Comparison of ENCODE assay signal across 10 mouse cellular contexts in the genomic region with DNA sequence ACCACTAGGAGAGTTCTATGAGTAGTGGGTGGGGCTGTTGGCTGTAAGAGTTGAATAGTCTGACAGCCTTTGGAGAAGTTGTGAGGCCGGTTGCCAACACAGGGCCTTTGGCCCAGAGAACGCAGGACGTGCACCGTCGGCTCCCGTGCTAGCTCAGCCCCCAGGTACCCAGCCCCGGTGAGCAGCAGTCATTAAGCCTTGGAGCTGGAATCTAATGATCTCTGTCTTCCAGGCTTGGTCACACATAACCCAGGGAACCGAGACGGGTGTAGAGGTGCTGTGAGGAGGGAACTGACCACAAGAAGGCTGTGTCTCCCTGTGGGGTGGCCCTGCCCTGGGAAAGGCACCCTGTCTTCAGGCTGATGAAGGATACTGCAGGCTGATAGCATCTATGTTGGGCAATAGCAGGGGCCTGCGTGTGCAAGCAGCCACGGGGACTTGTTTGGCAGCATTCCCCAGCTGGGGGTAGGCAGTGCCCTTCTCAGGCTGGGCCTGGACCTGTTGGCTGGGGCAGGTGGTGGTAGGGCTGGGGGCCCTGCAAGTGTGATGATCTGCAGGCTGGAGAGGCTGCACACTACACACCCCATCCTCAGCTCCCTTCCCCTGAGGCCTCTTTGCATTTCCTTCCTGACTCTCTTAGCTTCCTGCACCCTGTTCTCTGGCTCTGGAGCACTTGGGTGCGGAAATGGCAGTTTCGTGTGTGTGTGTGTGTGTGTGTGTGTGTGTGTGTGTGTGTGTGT.
DNase-seq lines count a peak whose midpoint lies in the region; ATAC-seq and TF ChIP-seq lines count a peak whose summit lies in the region.
"Had no signal": no experiment of that assay in that cellular context is flagged by ENCODE, and none has a peak within 500 bp of the region (broad histone marks: within the 10 kb centered on the region; RNA-seq: fewer than 3 reads in every experiment).

No protein-coding gene starts in this region.

- H3K27me3 ChIP-seq in hindbrain, embryonic 10.5 days (ENCODE audit: insufficient read depth, poor library complexity, severe bottlenecking) = no peaks in the 10 kb centered on the region
- H3K27me3 ChIP-seq in hindbrain, postnatal 0 days (ENCODE audit: insufficient read depth, low read length) = no peaks in the 10 kb centered on the region
- H3K27me3 ChIP-seq in splenic B cell, adult 2 months (ENCODE audit: control insufficient read depth, insufficient read depth, low read length, poor library complexity, severe bottlenecking) = no peaks in the 10 kb centered on the region
- H3K27me3 ChIP-seq in forebrain, embryonic 13.5 days = no peaks in the 10 kb centered on the region
- no peaks in the 10 kb centered on the region; the same call in 1 of the 2 replicates for H3K27me3 ChIP-seq in forebrain, embryonic 12.5 days

- H3K27ac ChIP-seq in hindbrain, embryonic 10.5 days = peak overlapping the region; percentile 45
- H3K27ac ChIP-seq in hindbrain, postnatal 0 days = no peak overlapping the region
- H3K27ac ChIP-seq in forebrain, embryonic 13.5 days = no peak overlapping the region
- no peak overlapping the region for H3K27ac ChIP-seq in forebrain, embryonic 12.5 days
- H3K27ac ChIP-seq: liver, embryonic 14.5 days had no signal

- WGBS in hindbrain, embryonic 10.5 days = 78% methylated on average over 13 of the region's 13 CpGs
- 52% methylated on average over 13 of the region's 13 CpGs for WGBS in hindbrain, postnatal 0 days
- WGBS in forebrain, embryonic 13.5 days = 61% methylated on average over 13 of the region's 13 CpGs
- WGBS in forebrain, embryonic 12.5 days = 78% methylated on average over 13 of the region's 13 CpGs

- peaks cover 84% of the 10 kb centered on the region for H3K36me3 ChIP-seq in hindbrain, embryonic 10.5 days
- no peaks in the 10 kb centered on the region for H3K36me3 ChIP-seq in hindbrain, postnatal 0 days (ENCODE audit: insufficient read depth, low read length)
- no peaks in the 10 kb centered on the region for H3K36me3 ChIP-seq in splenic B cell, adult 2 months (ENCODE audit: control insufficient read depth, insufficient read depth, low read length, poor library complexity, severe bottlenecking)
- H3K36me3 ChIP-seq in forebrain, embryonic 13.5 days (ENCODE audit: poor library complexity, severe bottlenecking) = peaks cover 6% of the 10 kb centered on the region
- H3K36me3 ChIP-seq in forebrain, embryonic 12.5 days (replicated peaks) = peaks cover 21% of the 10 kb centered on the region
- H3K36me3 ChIP-seq: G1E had no signal

- H3K4me3 ChIP-seq in hindbrain, embryonic 10.5 days = no peak overlapping the region
- no peak overlapping the region for H3K4me3 ChIP-seq in hindbrain, postnatal 0 days (ENCODE audit: low read length)
- H3K4me3 ChIP-seq in forebrain, embryonic 13.5 days = no peak overlapping the region
- no peak overlapping the region for H3K4me3 ChIP-seq in forebrain, embryonic 12.5 days (replicated peaks)

- no peaks in the 10 kb centered on the region for H3K9me3 ChIP-seq in hindbrain, embryonic 10.5 days
- no peaks in the 10 kb centered on the region for H3K9me3 ChIP-seq in hindbrain, postnatal 0 days (ENCODE audit: low read length)
- H3K9me3 ChIP-seq in forebrain, embryonic 13.5 days (replicated peaks) = no peaks in the 10 kb centered on the region
- no peaks in the 10 kb centered on the region for H3K9me3 ChIP-seq in forebrain, embryonic 12.5 days
- H3K9me3 ChIP-seq: G1E had no signal

- H3K4me2 ChIP-seq in hindbrain, postnatal 0 days (ENCODE audit: low read depth, low read length) = no peak overlapping the region
- no peak overlapping the region for H3K4me2 ChIP-seq in forebrain, embryonic 13.5 days
- H3K4me2 ChIP-seq in forebrain, embryonic 12.5 days = no peak overlapping the region

- DNase-seq in hindbrain, embryonic 10.5 days (ENCODE audit: low spot score) = no peak
- no peak for DNase-seq in hindbrain, postnatal 0 days (ENCODE audit: low spot score)
- peak; percentile 59 to 73 for DNase-seq in heart, adult 9 months (ENCODE audit: low spot score in 2 of 2)
- DNase-seq in kidney, postnatal 4 days = peak; percentile 58 to 66
- peak; percentile 13 for DNase-seq in splenic B cell, adult 2 months (ENCODE audit: low read depth, low spot score)
- no peak for DNase-seq in layer of hippocampus, postnatal 36 days

- no peak for ATAC-seq in hindbrain, postnatal 0 days
- ATAC-seq in forebrain, embryonic 13.5 days = no peak
- no peak for ATAC-seq in forebrain, embryonic 12.5 days (ENCODE audit: low FRiP score)

- no peak for TF ChIP-seq CTCF in hindbrain, postnatal 0 days (IDR thresholded peaks at IDR 0.05; ENCODE audit: low read depth)

- H3K9ac ChIP-seq in hindbrain, postnatal 0 days (replicated peaks; ENCODE audit: low read length) = no peak overlapping the region
- no peak overlapping the region for H3K9ac ChIP-seq in forebrain, embryonic 13.5 days
- no peak overlapping the region for H3K9ac ChIP-seq in forebrain, embryonic 12.5 days
- H3K9ac ChIP-seq: liver, embryonic 14.5 days had no signal

- H3K4me1 ChIP-seq in hindbrain, embryonic 10.5 days (replicated peaks) = peaks cover 63% of the 10 kb centered on the region
- peaks cover 45% of the 10 kb centered on the region for H3K4me1 ChIP-seq in hindbrain, postnatal 0 days (ENCODE audit: insufficient read depth, low read length)
- H3K4me1 ChIP-seq in forebrain, embryonic 13.5 days = peaks cover 55% of the 10 kb centered on the region
- H3K4me1 ChIP-seq in forebrain, embryonic 12.5 days = peaks cover 50% of the 10 kb centered on the region

Comparison
In these comparisons a context has a peak if more than half of its experiments do, and no peak if none do; other contexts are left out.
1. DNase-seq: peak in heart, adult 9 months (2 of 2), kidney, postnatal 4 days (2 of 2) and splenic B cell, adult 2 months (single experiment); none in hindbrain, embryonic 10.5 days (single experiment), hindbrain, postnatal 0 days (single experiment) and layer of hippocampus, postnatal 36 days (0 of 2).